Mouse (Mus musculus): ENCODE results near the gene Gli2. TPM values are rescaled to one million over a fixed set of nuclear protein-coding genes. Genes with fewer than 3 reads are reported as not detected.

Gene Gli2
- polyA plus RNA-seq, 1 experiment from 2014 or later, result 4.1 TPM

DNA sequence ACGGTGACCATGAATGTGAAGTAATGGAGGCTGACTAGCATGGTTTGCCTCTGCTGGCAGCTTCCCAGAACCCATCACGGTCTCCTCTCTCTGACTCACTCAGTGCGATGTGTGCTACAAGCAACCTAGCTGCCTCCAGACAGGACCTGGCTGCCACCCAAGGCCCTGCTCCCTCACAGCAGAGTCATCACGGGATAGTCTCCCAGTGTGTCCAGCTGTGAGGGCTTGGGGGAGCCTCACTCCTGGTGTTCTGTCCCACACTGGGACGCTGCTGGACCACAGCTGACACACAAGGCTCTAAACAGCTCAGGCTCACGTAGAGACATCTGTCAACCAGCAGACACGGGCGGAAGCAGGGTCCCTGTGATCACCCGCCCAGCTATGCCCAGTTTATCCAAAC lies 76.8 kb downstream of the Gli2 start:
- Histone ChIP-seq H3K4me1 (ENCODE audit: control insufficient read depth, insufficient read depth, low read length) (peaks cover 15% of the 10 kb centered on the region; the same call in 1 of the 2 replicates), H3K4me3 (ENCODE audit: low read depth, low read length) (no peak overlapping the region), H3K27me3 (ENCODE audit: control insufficient read depth, insufficient read depth, low read length) (no peaks in the 10 kb centered on the region), H3K36me3 (ENCODE audit: control insufficient read depth, insufficient read depth, low read length) (no peaks in the 10 kb centered on the region), H3K9ac (ENCODE audit: low read depth, low read length) (no peak overlapping the region), H3K9me3 (replicated peaks; ENCODE audit: control insufficient read depth, low read length) (no peaks in the 10 kb centered on the region), H3K27ac (ENCODE audit: low read depth, low read length) (no peak overlapping the region), H3K4me2 (no peak overlapping the region)
- ATAC-seq (replicated peaks; ENCODE audit: insufficient number of reproducible peaks, low FRiP score, low TSS enrichment), result 0 out of 2 replicates have a peak, but pooled peaks have one; percentile 23
- WGBS (ENCODE audit: insufficient replicate concordance), result 57% methylated on average over 9 of the region's 9 CpGs

DNA sequence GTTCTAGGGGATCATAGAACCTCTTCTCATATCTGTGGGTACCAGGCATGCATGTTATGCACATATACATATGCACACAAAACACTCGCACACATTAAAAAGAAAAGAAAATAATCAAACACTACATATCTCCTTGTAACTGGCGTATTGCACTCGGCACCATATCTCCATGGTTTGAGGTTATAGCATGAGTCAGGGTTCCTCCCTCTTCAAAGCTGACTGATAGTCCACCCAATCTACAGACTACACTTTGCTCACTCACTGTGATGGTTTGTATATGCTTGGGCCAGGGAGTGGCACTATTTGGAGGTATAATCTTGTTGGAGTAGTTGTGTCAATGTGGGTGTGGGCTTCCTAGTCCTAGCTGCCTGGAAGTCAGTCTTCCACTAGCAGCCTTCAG lies 78.0 kb downstream of the Gli2 start:
- WGBS (ENCODE audit: insufficient replicate concordance), result 72% methylated on average over 3 of the region's 3 CpGs
- no peaks in the 10 kb centered on the region for H3K36me3 ChIP-seq (ENCODE audit: control insufficient read depth, insufficient read depth, low read length)
- no peaks in the 10 kb centered on the region for H3K27me3 ChIP-seq (ENCODE audit: control insufficient read depth, insufficient read depth, low read length)
- H3K4me2 ChIP-seq, result no peak overlapping the region
- no peaks in the 10 kb centered on the region; the same call in 1 of the 2 replicates for H3K9me3 ChIP-seq (replicated peaks; ENCODE audit: control insufficient read depth, low read length)
- ATAC-seq (replicated peaks; ENCODE audit: insufficient number of reproducible peaks, low FRiP score, low TSS enrichment), result no peak
- peaks cover 4% of the 10 kb centered on the region; the same call in 1 of the 2 replicates for H3K4me1 ChIP-seq (ENCODE audit: control insufficient read depth, insufficient read depth, low read length)
- H3K9ac ChIP-seq (ENCODE audit: low read depth, low read length), result no peak overlapping the region
- H3K27ac ChIP-seq (ENCODE audit: low read depth, low read length), result no peak overlapping the region
- H3K4me3 ChIP-seq (ENCODE audit: low read depth, low read length), result no peak overlapping the region

DNA sequence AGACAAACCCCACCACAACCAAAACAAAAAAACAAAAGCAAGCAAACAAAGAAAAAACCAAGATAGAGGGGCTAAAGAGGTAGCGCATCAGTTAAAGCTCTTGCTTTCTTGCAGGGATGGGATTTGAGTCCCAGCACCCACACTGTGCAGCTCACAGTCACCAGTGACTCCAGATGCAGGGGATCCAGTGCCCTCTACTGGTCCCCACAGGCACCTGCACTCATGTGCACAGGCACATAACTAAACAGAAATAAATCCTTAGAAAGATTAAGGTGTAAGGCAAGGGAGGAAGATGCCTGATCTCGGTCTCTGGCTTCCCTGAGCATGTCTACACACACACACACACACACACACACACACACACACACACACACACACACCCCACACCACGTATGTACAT lies 83.4 kb downstream of the Gli2 start:
- H3K4me2 ChIP-seq, result no peak overlapping the region
- H3K36me3 ChIP-seq (ENCODE audit: control insufficient read depth, insufficient read depth, low read length), result no peaks in the 10 kb centered on the region
- no peak for ATAC-seq (replicated peaks; ENCODE audit: insufficient number of reproducible peaks, low FRiP score, low TSS enrichment)
- 92% methylated on average over 3 of the region's 3 CpGs for WGBS (ENCODE audit: insufficient replicate concordance)
- H3K27ac ChIP-seq (ENCODE audit: low read depth, low read length), result no peak overlapping the region
- no peaks in the 10 kb centered on the region for H3K4me1 ChIP-seq (ENCODE audit: control insufficient read depth, insufficient read depth, low read length)
- H3K9ac ChIP-seq (ENCODE audit: low read depth, low read length), result no peak overlapping the region
- no peaks in the 10 kb centered on the region for H3K27me3 ChIP-seq (ENCODE audit: control insufficient read depth, insufficient read depth, low read length)
- H3K4me3 ChIP-seq (ENCODE audit: low read depth, low read length), result no peak overlapping the region
- H3K9me3 ChIP-seq (replicated peaks; ENCODE audit: control insufficient read depth, low read length), result no peaks in the 10 kb centered on the region; the same call in 1 of the 2 replicates

DNA sequence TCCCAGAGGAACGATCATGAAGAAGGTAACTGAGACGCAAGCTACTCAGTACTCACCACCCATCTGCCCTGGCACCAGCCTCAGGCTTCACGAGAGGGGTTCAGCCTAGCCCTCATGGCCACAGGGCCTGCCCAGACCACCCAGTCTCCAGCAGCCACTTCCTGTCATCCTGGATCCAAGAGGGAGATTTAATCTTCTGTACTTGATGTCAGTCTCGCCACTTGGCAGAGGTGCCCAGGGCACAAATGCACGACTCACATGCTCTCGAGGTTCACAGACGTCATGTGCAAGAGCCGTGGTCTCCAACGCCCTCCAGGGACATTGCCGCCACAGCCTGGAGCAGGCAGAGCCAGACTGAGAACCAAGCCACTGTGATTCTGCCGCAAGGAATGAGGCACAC lies 84.0 kb downstream of the Gli2 start:
- Histone ChIP-seq H3K9me3 (replicated peaks; ENCODE audit: control insufficient read depth, low read length) (no peaks in the 10 kb centered on the region; the same call in 1 of the 2 replicates), H3K36me3 (ENCODE audit: control insufficient read depth, insufficient read depth, low read length) (no peaks in the 10 kb centered on the region), H3K27me3 (ENCODE audit: control insufficient read depth, insufficient read depth, low read length) (no peaks in the 10 kb centered on the region), H3K4me3 (ENCODE audit: low read depth, low read length) (no peak overlapping the region), H3K4me1 (ENCODE audit: control insufficient read depth, insufficient read depth, low read length) (no peaks in the 10 kb centered on the region), H3K27ac (ENCODE audit: low read depth, low read length) (no peak overlapping the region), H3K9ac (ENCODE audit: low read depth, low read length) (no peak overlapping the region), H3K4me2 (no peak overlapping the region)
- no peak for ATAC-seq (replicated peaks; ENCODE audit: insufficient number of reproducible peaks, low FRiP score, low TSS enrichment)
- 78% methylated on average over 11 of the region's 11 CpGs for WGBS (ENCODE audit: insufficient replicate concordance)

DNA sequence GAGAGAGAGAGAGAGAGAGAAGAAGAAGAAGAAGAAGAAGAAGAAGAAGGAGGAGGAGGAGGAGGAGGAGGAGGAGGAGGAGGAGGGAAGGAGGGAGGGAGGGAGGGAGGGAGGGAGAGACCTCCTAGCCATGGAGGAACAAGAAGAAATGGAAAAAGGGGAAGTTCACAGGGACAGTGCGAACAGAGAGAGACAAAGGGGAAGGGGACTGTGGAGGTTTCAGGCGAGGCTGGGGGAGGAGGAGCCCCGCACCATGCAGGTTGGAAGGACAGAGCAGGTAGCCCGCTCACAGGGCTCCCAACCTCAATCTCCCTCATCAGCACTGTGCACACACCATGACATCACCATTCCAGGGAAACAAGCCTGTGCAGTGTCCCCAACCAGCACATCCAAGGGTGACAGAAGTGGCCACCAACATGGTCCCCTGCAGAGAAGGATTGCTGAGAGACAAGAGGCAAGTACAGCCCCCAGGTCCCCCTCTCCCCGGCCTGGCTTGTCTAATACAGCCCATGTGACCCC lies 84.7 kb downstream of the Gli2 start:
- Histone ChIP-seq H3K27ac (ENCODE audit: low read depth, low read length) (no peak overlapping the region), H3K4me1 (ENCODE audit: control insufficient read depth, insufficient read depth, low read length) (no peaks in the 10 kb centered on the region), H3K9ac (ENCODE audit: low read depth, low read length) (no peak overlapping the region), H3K9me3 (replicated peaks; ENCODE audit: control insufficient read depth, low read length) (no peaks in the 10 kb centered on the region; the same call in 1 of the 2 replicates), H3K4me3 (ENCODE audit: low read depth, low read length) (no peak overlapping the region), H3K36me3 (ENCODE audit: control insufficient read depth, insufficient read depth, low read length) (no peaks in the 10 kb centered on the region), H3K4me2 (no peak overlapping the region), H3K27me3 (ENCODE audit: control insufficient read depth, insufficient read depth, low read length) (no peaks in the 10 kb centered on the region)
- WGBS (ENCODE audit: insufficient replicate concordance), result 63% methylated on average over 5 of the region's 5 CpGs
- no peak for ATAC-seq (replicated peaks; ENCODE audit: insufficient number of reproducible peaks, low FRiP score, low TSS enrichment)

DNA sequence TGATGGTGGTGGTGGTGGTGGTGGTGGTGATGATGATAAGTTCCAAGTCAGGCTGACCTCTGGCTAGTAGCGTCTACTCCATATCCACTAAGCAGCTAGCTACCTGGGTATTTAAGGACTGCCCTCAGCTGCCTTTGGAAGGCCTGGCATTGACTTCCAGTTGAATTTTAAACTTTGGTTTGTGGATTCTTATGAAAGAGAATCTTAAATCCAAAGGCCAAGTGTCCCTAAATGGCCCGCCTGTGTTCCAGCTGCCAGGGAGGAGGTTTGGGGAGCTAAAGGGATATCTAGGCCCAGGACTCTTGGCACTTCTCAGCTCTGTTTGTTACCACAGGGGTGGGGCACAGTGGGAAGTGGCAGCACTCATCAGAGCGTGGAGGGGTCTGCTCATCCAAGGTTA lies 85.4 kb downstream of the Gli2 start:
- H3K4me2 ChIP-seq, result no peak overlapping the region
- H3K36me3 ChIP-seq (ENCODE audit: control insufficient read depth, insufficient read depth, low read length), result no peaks in the 10 kb centered on the region
- H3K9ac ChIP-seq (ENCODE audit: low read depth, low read length), result no peak overlapping the region
- no peaks in the 10 kb centered on the region; the same call in 1 of the 2 replicates for H3K9me3 ChIP-seq (replicated peaks; ENCODE audit: control insufficient read depth, low read length)
- H3K27me3 ChIP-seq (ENCODE audit: control insufficient read depth, insufficient read depth, low read length), result no peaks in the 10 kb centered on the region
- H3K4me3 ChIP-seq (ENCODE audit: low read depth, low read length), result no peak overlapping the region
- H3K27ac ChIP-seq (ENCODE audit: low read depth, low read length), result no peak overlapping the region
- ATAC-seq (replicated peaks; ENCODE audit: insufficient number of reproducible peaks, low FRiP score, low TSS enrichment), result no peak
- 83% methylated on average over 3 of the region's 3 CpGs for WGBS (ENCODE audit: insufficient replicate concordance)
- no peaks in the 10 kb centered on the region for H3K4me1 ChIP-seq (ENCODE audit: control insufficient read depth, insufficient read depth, low read length)

DNA sequence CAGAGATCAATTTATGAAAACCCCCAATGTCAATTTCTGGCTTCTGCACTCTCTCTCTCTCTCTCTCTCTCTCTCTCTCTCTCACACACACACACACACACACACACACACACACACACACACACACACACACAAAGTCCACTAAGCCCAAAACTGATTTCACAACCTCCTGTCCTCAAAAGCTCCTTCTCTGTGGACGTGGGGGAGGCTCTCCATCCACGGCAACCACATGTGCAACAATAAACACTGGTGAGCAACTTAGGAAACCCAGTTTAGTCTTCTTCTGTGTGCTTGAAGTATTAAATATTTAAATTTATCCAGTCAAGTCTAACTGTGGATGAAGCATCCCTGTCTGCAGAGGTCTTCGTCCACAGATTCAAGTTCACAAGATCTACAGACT lies 86.1 kb downstream of the Gli2 start:
- Histone ChIP-seq H3K27ac (ENCODE audit: low read depth, low read length) (no peak overlapping the region), H3K4me3 (ENCODE audit: low read depth, low read length) (no peak overlapping the region), H3K4me2 (no peak overlapping the region), H3K4me1 (ENCODE audit: control insufficient read depth, insufficient read depth, low read length) (no peaks in the 10 kb centered on the region), H3K9ac (ENCODE audit: low read depth, low read length) (no peak overlapping the region), H3K9me3 (replicated peaks; ENCODE audit: control insufficient read depth, low read length) (no peaks in the 10 kb centered on the region; the same call in 1 of the 2 replicates), H3K36me3 (ENCODE audit: control insufficient read depth, insufficient read depth, low read length) (no peaks in the 10 kb centered on the region), H3K27me3 (ENCODE audit: control insufficient read depth, insufficient read depth, low read length) (no peaks in the 10 kb centered on the region)
- 66% methylated on average over 3 of the region's 3 CpGs for WGBS (ENCODE audit: insufficient replicate concordance)
- ATAC-seq (replicated peaks; ENCODE audit: insufficient number of reproducible peaks, low FRiP score, low TSS enrichment), result no peak

DNA sequence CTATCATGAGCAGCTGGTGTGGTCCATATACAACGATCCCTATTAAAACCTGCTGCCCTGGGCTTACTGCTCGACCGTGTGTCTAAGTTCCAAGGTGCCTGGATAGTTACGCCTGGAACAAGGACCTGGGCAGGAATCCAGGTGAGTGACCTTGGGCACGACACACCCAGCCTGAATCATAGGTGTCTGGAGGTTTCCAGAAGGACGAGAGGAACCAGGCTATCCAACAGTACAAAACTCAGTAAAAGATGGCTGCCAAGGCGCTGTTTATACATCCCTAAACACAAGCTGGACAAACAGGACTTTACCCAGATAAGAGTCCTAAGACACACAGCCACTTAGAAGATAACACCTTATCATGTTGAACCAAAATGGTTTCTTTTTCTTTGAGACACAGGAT lies 94.8 kb downstream of the Gli2 start:
- ATAC-seq (replicated peaks; ENCODE audit: insufficient number of reproducible peaks, low FRiP score, low TSS enrichment), result no peak
- no peak overlapping the region for H3K27ac ChIP-seq (ENCODE audit: low read depth, low read length)
- H3K27me3 ChIP-seq (ENCODE audit: control insufficient read depth, insufficient read depth, low read length), result no peaks in the 10 kb centered on the region
- H3K4me1 ChIP-seq (ENCODE audit: control insufficient read depth, insufficient read depth, low read length), result peaks cover 15% of the 10 kb centered on the region
- no peak overlapping the region for H3K4me3 ChIP-seq (ENCODE audit: low read depth, low read length)
- H3K9ac ChIP-seq (ENCODE audit: low read depth, low read length), result no peak overlapping the region
- no peaks in the 10 kb centered on the region for H3K36me3 ChIP-seq (ENCODE audit: control insufficient read depth, insufficient read depth, low read length)
- 77% methylated on average over 7 of the region's 7 CpGs for WGBS (ENCODE audit: insufficient replicate concordance)
- H3K9me3 ChIP-seq (replicated peaks; ENCODE audit: control insufficient read depth, low read length), result no peaks in the 10 kb centered on the region
- H3K4me2 ChIP-seq, result no peak overlapping the region

DNA sequence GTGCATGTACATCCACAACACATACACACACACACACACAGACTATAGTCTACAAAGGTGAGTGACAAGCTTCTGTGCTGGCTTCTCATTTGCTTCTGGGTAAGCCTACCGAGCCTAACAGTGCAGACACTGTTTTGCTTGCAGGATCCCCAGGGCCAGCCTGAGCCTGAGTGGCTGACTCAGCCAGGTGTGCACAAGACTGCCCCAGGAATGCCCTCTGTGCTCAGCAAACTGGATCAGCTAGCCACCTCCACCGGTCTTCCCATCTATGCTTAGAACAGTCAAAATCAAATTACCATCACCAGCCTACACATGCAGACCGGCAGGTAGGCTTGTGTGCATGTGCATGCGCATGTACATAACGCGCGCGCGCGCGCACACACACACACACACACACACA lies 97.6 kb downstream of the Gli2 start:
- Histone ChIP-seq H3K4me3 (ENCODE audit: low read depth, low read length) (no peak overlapping the region), H3K4me2 (no peak overlapping the region), H3K27ac (ENCODE audit: low read depth, low read length) (no peak overlapping the region), H3K36me3 (ENCODE audit: control insufficient read depth, insufficient read depth, low read length) (no peaks in the 10 kb centered on the region), H3K4me1 (ENCODE audit: control insufficient read depth, insufficient read depth, low read length) (peaks cover 15% of the 10 kb centered on the region), H3K9ac (ENCODE audit: low read depth, low read length) (no peak overlapping the region), H3K27me3 (ENCODE audit: control insufficient read depth, insufficient read depth, low read length) (no peaks in the 10 kb centered on the region), H3K9me3 (replicated peaks; ENCODE audit: control insufficient read depth, low read length) (no peaks in the 10 kb centered on the region)
- ATAC-seq (replicated peaks; ENCODE audit: insufficient number of reproducible peaks, low FRiP score, low TSS enrichment), result no peak
- 96% methylated on average over 11 of the region's 11 CpGs for WGBS (ENCODE audit: insufficient replicate concordance)
